Mouse (Mus musculus): Measurements from ENCODE around the gene Polr3b. TPM values are rescaled to one million over a fixed set of nuclear protein-coding genes. Genes with fewer than 3 reads are reported as not detected.

Gene Polr3b
- polyA plus RNA-seq, 1 experiment from 2014 or later = 10.8 TPM

Other genes starting within 250 kb of the Polr3b start
- 1.0 and 1.2 TPM in 2 replicates for gene Nuak1, start 181.7 kb upstream of the Polr3b start, polyA plus RNA-seq (2015; fragmentation: Nextera tagmentation; extraction: Ambion mirVana)
- 81.8 and 89.3 TPM in 2 replicates for gene Ckap4, start 88.2 kb upstream of the Polr3b start, polyA plus RNA-seq (2015; fragmentation: Nextera tagmentation; extraction: Ambion mirVana)
- gene Tcp11l2, start 45.7 kb upstream of the Polr3b start, polyA plus RNA-seq (2015; fragmentation: Nextera tagmentation; extraction: Ambion mirVana) = 16.0 and 19.7 TPM in 2 replicates
- 0.04 and 0.08 TPM in 2 replicates for gene Rfx4, start 133.8 kb downstream of the Polr3b start, polyA plus RNA-seq (2015; fragmentation: Nextera tagmentation; extraction: Ambion mirVana)